Mouse (Mus musculus) kidney, adult 2 months (tissue): ENCODE measurements at regions not wholly inside any gene's neighbourhood (a gene's known extent, or its start where the extent isn't known, plus 50 kb on each side); places are given as distances from the start of the nearest gene placed in this dataset.

Experiments used
- DNase-seq: peaks from one replicate; pipeline ENCODE4 v3.0.0; 2021
- H3K27ac ChIP-seq: fragments of 200-500 bp; 2 replicates; pipeline ENCODE4 v1.5.1; 2012; ENCODE audit warnings: low read depth, low read length, control low read depth, inconsistent platforms; ENCODE audit not compliant: insufficient read depth
- H3K27me3 ChIP-seq: fragments of 200-500 bp; replicated peaks from 2 replicates; pipeline ENCODE4 v1.6.1; 2012; ENCODE audit warnings: mild to moderate bottlenecking, moderate library complexity, low read length, inconsistent platforms; ENCODE audit not compliant: control insufficient read depth, insufficient read depth
- H3K36me3 ChIP-seq: fragments of 200-500 bp; 2 replicates; pipeline ENCODE4 v1.6.1; 2012; ENCODE audit warnings: mild to moderate bottlenecking, moderate library complexity, low read length, inconsistent platforms; ENCODE audit not compliant: control insufficient read depth, insufficient read depth
- H3K4me1 ChIP-seq: fragments of 200-500 bp; 2 replicates; pipeline ENCODE4 v1.6.1; 2011; ENCODE audit warnings: low read length; ENCODE audit not compliant: control insufficient read depth, insufficient read depth
- H3K4me3 ChIP-seq: fragments of 200-500 bp; 2 replicates; pipeline ENCODE4 v1.5.1; 2011; ENCODE audit warnings: mild to moderate bottlenecking, low read depth, low read length, control low read depth; ENCODE audit not compliant: insufficient read depth
- CTCF ChIP-seq: fragments of 200-500 bp; conservative IDR thresholded peaks from 2 replicates; pipeline ENCODE4 v1.5.1; 2011; ENCODE audit warnings: low read depth, mild to moderate bottlenecking, control low read depth, low read length, moderate library complexity, mixed read lengths; ENCODE audit not compliant: insufficient read depth, insufficient read length
- POLR2A ChIP-seq: fragments of 200-500 bp; IDR thresholded peaks from one replicate; pipeline ENCODE4 v1.6.1; 2011; ENCODE audit warnings: low read depth, low read length, control low read depth
- WGBS: fragments of 180-500 bp; shearing (Covaris S2); methylation state at CpG from one replicate; pipeline ENCODE4 v1.1.7; 2018; 5-methylcytosine and 5-hydroxymethylcytosine counted together

- 84% methylated on average over 2 of the region's 2 CpGs for WGBS
- DNase-seq: no peak
- TF ChIP-seq CTCF: no peak
- no peak for TF ChIP-seq POLR2A
- H3K27ac ChIP-seq: no peak overlapping the region
- H3K36me3 ChIP-seq: no peaks in the 10 kb centered on the region
- H3K4me1 ChIP-seq: no peaks in the 10 kb centered on the region
- H3K27me3 ChIP-seq: no peaks in the 10 kb centered on the region
- no peak overlapping the region for H3K4me3 ChIP-seq
Observed at GRCm38 (mm10) chr11:63466541-63466940, 337.8 kb downstream of the Pmp22 start.

DNA sequence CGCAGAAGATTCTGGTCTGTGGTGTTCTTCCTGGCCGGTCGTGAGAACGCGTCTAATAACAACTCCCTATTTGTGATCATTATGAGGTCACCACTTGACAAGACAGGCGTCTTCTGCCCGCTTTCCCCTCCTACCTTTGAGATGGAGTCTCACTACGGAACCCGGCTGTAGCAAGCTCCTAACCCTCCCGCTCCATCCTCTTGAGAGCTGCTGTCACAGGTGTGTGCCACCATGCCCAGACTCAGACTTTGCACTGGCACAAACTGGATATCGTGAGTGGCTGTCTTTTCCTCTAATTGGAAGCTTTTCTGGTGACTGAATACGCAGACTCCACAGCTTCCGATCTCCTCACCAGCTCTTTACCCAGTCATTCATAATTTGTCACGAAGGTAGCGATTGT lies 346.0 kb downstream of the Pmp22 start:
- Histone ChIP-seq H3K4me1 (no peaks in the 10 kb centered on the region; the same call in 1 of the 2 replicates), H3K27ac (no peak overlapping the region), H3K4me3 (no peak overlapping the region), H3K27me3 (no peaks in the 10 kb centered on the region), H3K36me3 (no peaks in the 10 kb centered on the region)
- 95% methylated on average over 15 of the region's 15 CpGs for WGBS
- DNase-seq: no peak
- TF ChIP-seq CTCF (no peak), POLR2A (no peak)

DNA sequence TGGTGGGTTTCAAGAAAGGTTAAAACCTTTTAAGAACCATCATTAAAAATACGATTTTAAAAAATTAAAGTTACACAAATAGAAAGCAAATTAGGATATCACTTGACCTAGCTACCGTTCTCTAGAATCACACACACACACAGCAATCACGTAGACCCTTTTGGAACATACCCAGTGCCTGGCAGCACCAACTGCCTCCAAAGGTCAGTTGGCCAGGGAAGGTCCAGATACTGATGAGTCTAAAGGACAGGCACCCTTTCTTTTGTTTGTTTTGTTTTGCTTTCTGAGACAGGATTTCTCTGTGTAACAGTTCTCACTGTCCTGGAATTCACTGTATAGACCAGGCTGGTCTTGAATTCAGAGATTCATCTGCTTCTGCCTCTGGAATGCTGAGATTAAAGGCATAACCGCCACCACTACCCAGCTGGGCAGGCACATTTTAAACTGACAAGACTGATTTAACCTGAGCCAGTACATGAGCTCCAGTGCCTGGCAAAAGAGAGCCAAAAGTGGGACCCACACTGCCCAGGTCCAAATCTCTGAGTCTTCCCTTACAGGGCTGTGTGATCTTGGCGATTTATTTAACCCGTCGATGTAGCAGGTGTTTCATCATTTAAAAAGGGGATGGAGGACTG lies 353.0 kb downstream of the Pmp22 start:
- TF ChIP-seq CTCF (no peak), POLR2A (no peak)
- DNase-seq: peak; percentile 63
- 73% methylated on average over 7 of the region's 7 CpGs for WGBS
- H3K4me1 ChIP-seq: no peaks in the 10 kb centered on the region; the same call in 1 of the 2 replicates
- no peaks in the 10 kb centered on the region for H3K36me3 ChIP-seq
- H3K4me3 ChIP-seq: no peak overlapping the region
- H3K27me3 ChIP-seq: no peaks in the 10 kb centered on the region
- H3K27ac ChIP-seq: no peak overlapping the region

GRCm38 (mm10) chr11:63482593-63482992 lies 353.8 kb downstream of the Pmp22 start:
- no peak for DNase-seq
- Histone ChIP-seq H3K36me3 (no peaks in the 10 kb centered on the region), H3K4me3 (no peak overlapping the region), H3K4me1 (no peaks in the 10 kb centered on the region), H3K27ac (no peak overlapping the region), H3K27me3 (no peaks in the 10 kb centered on the region)
- TF ChIP-seq CTCF (no peak), POLR2A (no peak)
- 49% methylated on average over 6 of the region's 6 CpGs for WGBS

GRCm38 (mm10) chr11:63487203-63487602 lies 358.4 kb downstream of the Pmp22 start:
- 41% methylated on average over 2 of the region's 2 CpGs for WGBS
- TF ChIP-seq POLR2A (no peak), CTCF (no peak)
- H3K27me3 ChIP-seq: no peaks in the 10 kb centered on the region
- no peak overlapping the region for H3K4me3 ChIP-seq
- H3K36me3 ChIP-seq: no peaks in the 10 kb centered on the region
- DNase-seq: no peak
- H3K4me1 ChIP-seq: no peaks in the 10 kb centered on the region
- H3K27ac ChIP-seq: no peak overlapping the region

GRCm38 (mm10) chr11:63502181-63502580 lies 373.4 kb downstream of the Pmp22 start:
- 43% methylated on average over 5 of the region's 5 CpGs for WGBS

GRCm38 (mm10) chr11:63507387-63507786 lies 378.6 kb downstream of the Pmp22 start:
- no peaks in the 10 kb centered on the region for H3K27me3 ChIP-seq
- H3K4me3 ChIP-seq: no peak overlapping the region
- WGBS: 95% methylated on average over 8 of the region's 8 CpGs

More at GRCm38 (mm10) chr11:63502181-63502580, 373.4 kb downstream of the Pmp22 start:
- Histone ChIP-seq H3K36me3 (no peaks in the 10 kb centered on the region), H3K27ac (no peak overlapping the region), H3K4me1 (no peaks in the 10 kb centered on the region; the same call in 1 of the 2 replicates), H3K4me3 (no peak overlapping the region), H3K27me3 (no peaks in the 10 kb centered on the region)
- peak; percentile 38 for DNase-seq
- no peak for TF ChIP-seq CTCF
- TF ChIP-seq POLR2A: no peak

More at GRCm38 (mm10) chr11:63507387-63507786, 378.6 kb downstream of the Pmp22 start:
- Histone ChIP-seq H3K27ac (no peak overlapping the region), H3K36me3 (no peaks in the 10 kb centered on the region), H3K4me1 (no peaks in the 10 kb centered on the region; the same call in 1 of the 2 replicates)
- no peak for TF ChIP-seq POLR2A
- no peak for TF ChIP-seq CTCF
- no peak for DNase-seq
